Mouse (Mus musculus) lung, postnatal 0 days (tissue): Measurements from ENCODE around the gene Heyl.

ENCODE experiments used
- CTCF ChIP-seq: IDR thresholded peaks from 2 replicates; pipeline ENCODE4 v1.5.1; 2016; ENCODE audit warnings: antibody characterized with exemption, mild to moderate bottlenecking
- EP300 ChIP-seq: IDR thresholded peaks from 2 replicates; pipeline ENCODE4 v1.6.1; 2016; ENCODE audit warnings: antibody characterized with exemption, mild to moderate bottlenecking, control low read depth

DNA sequence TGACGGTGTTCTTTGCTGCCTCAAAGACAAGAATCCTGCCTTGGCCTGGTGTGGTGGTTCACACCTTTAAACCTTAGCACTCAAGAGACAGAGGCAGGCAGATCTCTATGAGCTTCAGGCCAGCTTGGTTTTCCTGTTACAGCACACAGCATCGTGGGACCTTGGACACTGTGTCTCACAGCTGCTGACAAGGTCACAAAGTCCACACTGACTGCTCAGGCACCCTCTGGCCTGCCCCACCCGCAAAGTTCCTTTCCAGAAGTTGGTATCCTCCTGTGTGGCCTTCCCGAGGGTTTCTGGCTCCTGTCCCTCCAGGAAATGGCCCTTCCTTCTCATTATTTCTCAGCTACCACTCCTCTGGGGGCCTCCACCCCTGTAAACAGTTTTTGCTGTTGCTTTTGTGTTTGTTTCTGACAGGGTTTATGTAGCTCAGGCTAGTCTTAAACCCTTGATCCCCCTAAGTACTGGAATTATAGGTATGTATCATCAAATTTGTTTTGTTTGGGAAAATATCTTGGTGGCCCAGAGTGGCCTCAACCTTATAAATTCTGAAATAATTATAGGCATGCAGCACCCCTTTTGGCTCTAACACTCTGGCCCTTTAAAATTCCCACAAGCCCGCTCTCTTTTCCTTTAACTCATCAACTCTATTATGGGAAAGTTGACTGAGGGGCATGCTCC, 28.5 kb downstream of the Heyl start, which contains the start of gene Pabpc4:
- no peak for TF ChIP-seq CTCF
- TF ChIP-seq EP300 = no peak
